Mouse (Mus musculus) intestine, postnatal 0 days (tissue): ENCODE measurements around the gene Zswim4. TPM values are rescaled to one million over a fixed set of nuclear protein-coding genes. Genes with fewer than 3 reads are reported as not detected.
"Not testable (repeated sequence)": the region's sequence is repeated elsewhere in the genome, so short reads cannot be mapped to it uniquely, and the experiment has no call there.

Experiments
- ATAC-seq: fragments of 200-750 bp; cut with Nextera tagmentation; 2 replicates; pipeline ENCODE4 v1.8.0; 2017; ENCODE audit warnings: mild to moderate bottlenecking, moderate TSS enrichment, moderate library complexity
- H3K27ac ChIP-seq: fragments of 300-500 bp; sonication (generic); 2 replicates; pipeline ENCODE4 v1.5.1; 2014; ENCODE audit warnings: mild to moderate bottlenecking, low read depth, low read length, moderate library complexity
- H3K27me3 ChIP-seq: fragments of 300-500 bp; sonication (generic); replicated peaks from 2 replicates; pipeline ENCODE4 v1.6.1; 2014; ENCODE audit warnings: low read length, mixed read lengths; ENCODE audit not compliant: control insufficient read depth, insufficient read depth
- H3K36me3 ChIP-seq: fragments of 300-500 bp; sonication (generic); 2 replicates; pipeline ENCODE4 v1.6.1; 2014; ENCODE audit warnings: mild to moderate bottlenecking, moderate library complexity; ENCODE audit not compliant: control insufficient read depth, insufficient read depth
- H3K4me1 ChIP-seq: fragments of 300-500 bp; sonication (generic); replicated peaks from 2 replicates; pipeline ENCODE4 v1.6.1; 2014; ENCODE audit warnings: antibody characterized with exemption, low read length, mixed read lengths; ENCODE audit not compliant: control insufficient read depth, insufficient read depth
- H3K4me2 ChIP-seq: fragments of 300-500 bp; sonication (generic); replicated peaks from 2 replicates; pipeline ENCODE4 v1.6.1; 2014; ENCODE audit warnings: low read depth, mild to moderate bottlenecking, moderate library complexity
- H3K4me3 ChIP-seq: fragments of 300-500 bp; sonication (generic); 2 replicates; pipeline ENCODE4 v1.5.1; 2014; ENCODE audit warnings: low read depth, low read length
- H3K9ac ChIP-seq: fragments of 300-500 bp; sonication (generic); 2 replicates; pipeline ENCODE4 v1.6.1; 2014; ENCODE audit warnings: mild to moderate bottlenecking, low read depth, low read length
- H3K9me3 ChIP-seq: fragments of 300-500 bp; sonication (generic); 2 replicates; pipeline ENCODE4 v1.6.1; 2016; ENCODE audit warnings: mixed run types; ENCODE audit not compliant: control insufficient read depth
- CTCF ChIP-seq: sonication (generic); IDR thresholded peaks from 2 replicates; pipeline ENCODE4 v1.5.1; 2016; ENCODE audit warnings: low read depth, mild to moderate bottlenecking, control low read depth, antibody characterized with exemption, moderate library complexity
- WGBS: fragments of 180-500 bp; shearing (Covaris S2); extraction: QIAGEN DNeasy Blood & Tissue Kit; methylation state at CpG from one replicate; pipeline ENCODE4 v1.1.7; 2014; 5-methylcytosine and 5-hydroxymethylcytosine counted together
- polyA plus RNA-seq: library from polyadenylated mRNA; unstranded; fragments of >200 nt; fragmentation: Nextera tagmentation; extraction: Ambion mirVana; gene quantifications from 2 replicates; pipeline ENCODE4 v1.2.1, GENCODE M21; 2015

Gene Zswim4
- 3.7 and 3.8 TPM in 2 replicates for polyA plus RNA-seq

DNA sequence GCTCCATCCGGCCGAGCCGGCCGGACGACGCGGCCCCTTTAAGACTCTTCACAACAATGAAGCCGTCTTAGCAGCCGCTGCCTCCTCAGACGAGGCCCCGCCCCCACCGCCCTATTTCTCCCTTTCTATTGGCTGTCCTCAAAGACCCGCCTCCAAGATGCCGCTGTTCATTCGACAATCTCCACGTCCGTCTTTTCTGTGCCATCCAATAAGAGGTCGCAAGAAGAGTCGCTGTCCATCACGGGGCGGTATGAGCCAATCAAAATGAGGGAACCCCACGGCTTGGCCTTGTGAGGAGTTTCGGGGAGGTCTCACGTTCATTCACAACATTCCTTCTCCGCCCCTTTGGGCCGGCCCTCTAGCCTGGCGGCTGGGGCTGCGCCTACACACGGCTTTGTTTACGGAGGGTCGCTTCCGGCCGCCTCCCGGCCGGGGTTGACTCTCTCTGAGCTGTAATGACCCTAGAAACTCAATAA lies at the start of gene Zswim4:
TSS of gene Zswim4 (minus strand) at position 58 of the 476 bp plus-strand sequence.
- Histone ChIP-seq H3K4me1 (0 out of 2 replicates have a peak, but pooled peaks cover 6% of the 10 kb centered on the region), H3K27me3 (no peaks in the 10 kb centered on the region), H3K4me2 (peak within 1 kb of the TSS; percentile 96), H3K27ac (peak within 1 kb of the TSS; percentile 55), H3K36me3 (no peaks in the 10 kb centered on the region), H3K9me3 (no peaks in the 10 kb centered on the region), H3K9ac (peak within 1 kb of the TSS; percentile 89), H3K4me3 (peak within 1 kb of the TSS; percentile 89)
- no peak for TF ChIP-seq CTCF
- peak; percentile 98 for ATAC-seq
- under 1% methylated on average over 35 of the region's 35 CpGs for WGBS

DNA sequence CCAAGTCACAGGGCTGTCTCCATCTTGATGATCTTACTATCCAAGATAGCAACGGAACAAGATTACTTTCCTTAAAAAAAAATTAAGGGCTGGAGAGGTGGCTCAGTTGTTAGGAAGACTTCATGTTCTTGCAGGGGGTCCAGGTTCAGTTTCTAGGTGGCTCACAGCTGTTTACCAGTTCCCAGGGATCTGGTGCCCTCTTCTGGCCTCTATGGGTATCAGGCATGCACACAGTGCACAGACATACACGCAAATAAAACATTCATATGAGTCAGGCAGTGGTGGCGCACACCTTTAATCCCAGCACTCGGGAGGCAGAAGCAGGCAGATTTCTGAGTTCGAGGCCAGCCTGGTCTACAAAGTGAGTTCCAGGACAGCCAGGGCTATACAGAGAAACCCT lies 48.8 kb upstream of the Zswim4 start:
- H3K9me3 ChIP-seq, H3K27ac ChIP-seq, H3K4me1 ChIP-seq, H3K9ac ChIP-seq, H3K27me3 ChIP-seq, H3K4me3 ChIP-seq, H3K36me3 ChIP-seq, H3K4me2 ChIP-seq, ATAC-seq: not testable (repeated sequence)
- 67% methylated on average over 5 of the region's 5 CpGs for WGBS
- TF ChIP-seq CTCF = peak; percentile 77

DNA sequence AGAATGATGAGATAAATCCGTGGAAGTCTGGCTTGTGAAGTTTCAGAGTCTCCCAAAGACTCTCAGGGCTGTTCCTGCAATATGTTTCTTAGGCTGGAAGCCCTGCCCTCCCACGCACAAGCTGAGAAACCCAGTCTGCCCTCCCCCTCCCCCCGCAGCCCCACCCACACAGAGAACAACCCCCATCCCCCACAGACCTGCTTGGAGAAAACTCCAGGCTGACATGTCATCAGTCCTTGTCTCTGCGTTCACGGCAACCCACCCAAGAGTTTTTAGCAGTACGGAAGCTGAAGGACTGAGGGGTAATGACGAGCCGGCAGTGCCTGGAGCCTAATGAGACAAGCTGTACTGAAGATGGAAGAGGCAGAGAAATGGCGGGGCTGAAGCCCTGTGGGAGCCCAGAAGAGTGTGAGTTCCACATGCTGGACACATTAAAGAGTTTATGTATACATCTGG lies 47.8 kb upstream of the Zswim4 start:
- Histone ChIP-seq H3K36me3 (no peaks in the 10 kb centered on the region), H3K27ac (no peak overlapping the region), H3K4me3 (no peak overlapping the region), H3K9me3 (no peaks in the 10 kb centered on the region), H3K9ac (no peak overlapping the region), H3K27me3 (no peaks in the 10 kb centered on the region), H3K4me1 (no peaks in the 10 kb centered on the region), H3K4me2 (0 out of 2 replicates have a peak overlapping the region, but pooled peaks have one; percentile 13)
- ATAC-seq = no peak
- no peak for TF ChIP-seq CTCF
- WGBS = 20% methylated on average over 9 of the region's 9 CpGs

DNA sequence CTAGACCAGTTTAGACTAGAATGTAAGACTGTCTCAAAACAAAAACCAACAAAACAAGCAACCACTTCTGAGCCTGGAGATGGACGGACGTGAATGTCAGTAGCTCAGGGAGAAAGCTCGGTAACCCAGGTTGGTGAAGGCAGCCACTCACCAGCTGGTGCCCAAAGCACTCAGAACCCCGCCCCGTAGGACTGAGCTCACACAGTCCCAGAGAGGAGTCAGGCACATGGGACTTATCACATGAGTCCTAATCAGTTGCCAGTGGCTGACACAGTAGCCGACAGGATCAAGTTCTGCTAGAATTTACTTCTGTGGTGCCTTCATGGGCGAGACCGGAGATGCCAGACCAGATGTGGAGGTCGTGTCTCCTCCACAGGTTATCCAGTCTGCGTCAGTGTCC lies 43.9 kb upstream of the Zswim4 start:
- no peak for ATAC-seq
- WGBS = 62% methylated on average over 10 of the region's 10 CpGs
- Histone ChIP-seq H3K27me3 (no peaks in the 10 kb centered on the region), H3K9ac (no peak overlapping the region), H3K4me1 (no peaks in the 10 kb centered on the region), H3K4me3 (no peak overlapping the region), H3K36me3 (no peaks in the 10 kb centered on the region), H3K9me3 (no peaks in the 10 kb centered on the region), H3K4me2 (no peak overlapping the region), H3K27ac (no peak overlapping the region)
- TF ChIP-seq CTCF = no peak

DNA sequence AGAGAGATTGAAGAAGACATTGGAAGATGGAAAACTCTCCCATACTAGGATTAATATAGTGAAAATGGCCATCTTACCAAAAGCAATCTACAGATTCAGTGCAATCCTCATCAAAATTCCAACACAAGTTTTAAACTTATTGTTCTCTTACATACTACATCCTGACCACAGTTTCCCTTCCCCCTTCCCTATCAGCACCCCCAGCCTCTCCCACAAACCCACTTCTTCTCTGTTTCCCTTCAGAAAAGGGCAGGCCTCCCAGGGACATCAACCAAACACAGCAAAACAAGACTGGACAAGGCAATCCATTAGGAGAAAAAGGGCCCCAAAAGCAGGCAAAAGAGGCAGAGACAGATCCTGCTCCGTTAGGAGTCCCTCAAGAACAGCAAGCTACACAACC lies 39.6 kb upstream of the Zswim4 start:
- Histone ChIP-seq H3K4me2 (no peak overlapping the region), H3K36me3 (no peaks in the 10 kb centered on the region), H3K9me3 (no peaks in the 10 kb centered on the region), H3K4me1 (no peaks in the 10 kb centered on the region), H3K27ac (no peak overlapping the region), H3K9ac (no peak overlapping the region), H3K27me3 (no peaks in the 10 kb centered on the region), H3K4me3 (no peak overlapping the region)
- TF ChIP-seq CTCF = no peak
- 69% methylated on average over 1 of the region's 1 CpGs for WGBS
- ATAC-seq = no peak

DNA sequence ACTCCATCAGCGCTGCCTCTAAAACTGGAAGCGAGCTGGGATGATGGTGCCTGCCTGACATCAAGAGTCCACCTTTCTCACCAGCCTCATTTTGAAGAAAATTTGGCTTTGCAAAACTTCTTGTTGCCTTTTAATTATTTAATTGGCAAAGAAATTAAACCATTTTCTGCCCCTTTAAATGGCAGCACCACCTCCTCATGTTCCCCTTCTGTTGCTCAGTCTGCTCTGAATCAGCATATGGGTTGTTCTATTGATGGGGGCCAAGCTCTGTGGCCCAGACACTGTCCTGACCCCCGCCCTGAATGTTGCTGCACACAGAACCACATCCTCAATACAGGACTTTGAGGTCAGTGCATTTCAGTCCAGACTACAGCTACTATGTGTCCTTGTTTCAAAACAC lies 37.1 kb upstream of the Zswim4 start:
- H3K27me3 ChIP-seq = no peaks in the 10 kb centered on the region
- H3K9me3 ChIP-seq = no peaks in the 10 kb centered on the region
- peaks cover under 1% of the 10 kb centered on the region; the same call in 1 of the 2 replicates for H3K36me3 ChIP-seq
- no peak overlapping the region for H3K27ac ChIP-seq
- ATAC-seq = no peak
- 77% methylated on average over 3 of the region's 3 CpGs for WGBS
- no peak for TF ChIP-seq CTCF
- no peak overlapping the region for H3K9ac ChIP-seq
- H3K4me1 ChIP-seq = no peaks in the 10 kb centered on the region; the same call in 1 of the 2 replicates
- no peak overlapping the region for H3K4me3 ChIP-seq
- H3K4me2 ChIP-seq = no peak overlapping the region
